Mouse (Mus musculus) lung, postnatal 0 days (tissue): ENCODE data around the gene App. TPM values are rescaled to one million over a fixed set of nuclear protein-coding genes. Genes with fewer than 3 reads are reported as not detected.

Experiments used
- ATAC-seq: fragments of 200-750 bp; cut with Nextera tagmentation; 2 replicates; pipeline ENCODE4 v1.8.0; 2017; ENCODE audit warnings: moderate library complexity
- DNase-seq: peaks from one replicate; pipeline ENCODE4 v3.0.0-alpha.2; 2016; ENCODE audit warnings: low spot score
- H3K27ac ChIP-seq: fragments of 300-500 bp; sonication (generic); 2 replicates; pipeline ENCODE4 v1.5.1; 2014; ENCODE audit warnings: antibody characterized with exemption, mild to moderate bottlenecking, low read length, mixed read lengths
- H3K27me3 ChIP-seq: fragments of 300-500 bp; sonication (generic); replicated peaks from 2 replicates; pipeline ENCODE4 v1.6.1; 2014; ENCODE audit warnings: low read length, mixed read lengths; ENCODE audit not compliant: insufficient read depth
- H3K36me3 ChIP-seq: fragments of 300-500 bp; sonication (generic); 2 replicates; pipeline ENCODE4 v1.6.1; 2014; ENCODE audit warnings: low read length, mixed read lengths; ENCODE audit not compliant: insufficient read depth
- H3K4me1 ChIP-seq: fragments of 300-500 bp; sonication (generic); 2 replicates; pipeline ENCODE4 v1.6.1; 2014; ENCODE audit warnings: antibody characterized with exemption, low read depth, low read length, mixed read lengths; ENCODE audit not compliant: insufficient read depth
- H3K4me2 ChIP-seq: fragments of 300-500 bp; sonication (generic); replicated peaks from 2 replicates; pipeline ENCODE4 v1.6.1; 2014; ENCODE audit warnings: low read depth, mild to moderate bottlenecking, low read length, moderate library complexity, mixed read lengths
- H3K4me3 ChIP-seq: fragments of 300-500 bp; sonication (generic); 2 replicates; pipeline ENCODE4 v1.5.1; 2014; ENCODE audit warnings: low read depth, low read length
- H3K9ac ChIP-seq: fragments of 300-500 bp; sonication (generic); replicated peaks from 2 replicates; pipeline ENCODE4 v1.6.1; 2014; ENCODE audit warnings: low read depth, mild to moderate bottlenecking
- H3K9me3 ChIP-seq: fragments of 300-500 bp; sonication (generic); 2 replicates; pipeline ENCODE4 v1.6.1; 2016; ENCODE audit warnings: low read length, mixed read lengths
- CTCF ChIP-seq: IDR thresholded peaks from 2 replicates; pipeline ENCODE4 v1.5.1; 2016; ENCODE audit warnings: antibody characterized with exemption, mild to moderate bottlenecking
- EP300 ChIP-seq: IDR thresholded peaks from 2 replicates; pipeline ENCODE4 v1.6.1; 2016; ENCODE audit warnings: antibody characterized with exemption, mild to moderate bottlenecking, control low read depth
- WGBS: fragments of 180-500 bp; shearing (Covaris S2); extraction: QIAGEN DNeasy Blood & Tissue Kit; methylation state at CpG from one replicate; pipeline ENCODE4 v1.1.7; 2014; 5-methylcytosine and 5-hydroxymethylcytosine counted together
- polyA plus RNA-seq: library from polyadenylated mRNA; unstranded; fragments of >200 nt; fragmentation: Nextera tagmentation; extraction: Ambion mirVana; gene quantifications from 2 replicates; pipeline ENCODE4 v1.2.1, GENCODE M21; 2015

Gene App
- polyA plus RNA-seq, 1 experiment from 2014 or later = 425 TPM

GRCm38 (mm10) chr16:85028396-85028795 lies 145.2 kb downstream of the App start:
- Histone ChIP-seq H3K27ac (no peak overlapping the region), H3K9me3 (no peaks in the 10 kb centered on the region), H3K27me3 (no peaks in the 10 kb centered on the region), H3K9ac (no peak overlapping the region), H3K4me3 (no peak overlapping the region), H3K4me1 (no peaks in the 10 kb centered on the region), H3K4me2 (no peak overlapping the region), H3K36me3 (peaks cover 45% of the 10 kb centered on the region)
- no peak for TF ChIP-seq CTCF
- no peak for TF ChIP-seq EP300
- ATAC-seq = no peak
- no peak for DNase-seq
- 75% methylated on average over 4 of the region's 4 CpGs for WGBS

- H3K27ac ChIP-seq = no peak overlapping the region
- TF ChIP-seq EP300 = no peak
- TF ChIP-seq CTCF = no peak
- no peak overlapping the region for H3K4me2 ChIP-seq
- H3K27me3 ChIP-seq = no peaks in the 10 kb centered on the region
- DNase-seq (no peak), ATAC-seq (no peak)
- H3K9ac ChIP-seq = no peak overlapping the region
- WGBS = 95% methylated on average over 8 of the region's 8 CpGs
- H3K9me3 ChIP-seq = no peaks in the 10 kb centered on the region
- no peaks in the 10 kb centered on the region for H3K4me1 ChIP-seq
- no peak overlapping the region for H3K4me3 ChIP-seq
- H3K36me3 ChIP-seq = peaks cover 30% of the 10 kb centered on the region
These were observed 148.9 kb downstream of the App start for GRCm38 (mm10) chr16:85024706-85025105.

GRCm38 (mm10) chr16:85023106-85023505 lies 150.5 kb downstream of the App start:
- peaks cover 29% of the 10 kb centered on the region; the same call in 1 of the 2 replicates for H3K36me3 ChIP-seq

GRCm38 (mm10) chr16:85020696-85021323 lies 152.8 kb downstream of the App start:
- Histone ChIP-seq H3K27me3 (no peaks in the 10 kb centered on the region), H3K27ac (no peak overlapping the region), H3K36me3 (peaks cover 19% of the 10 kb centered on the region; the same call in 1 of the 2 replicates), H3K9me3 (no peaks in the 10 kb centered on the region), H3K9ac (no peak overlapping the region), H3K4me3 (no peak overlapping the region), H3K4me2 (no peak overlapping the region), H3K4me1 (no peaks in the 10 kb centered on the region)
- no peak for TF ChIP-seq EP300
- no peak for TF ChIP-seq CTCF
- WGBS = 70% methylated on average over 9 of the region's 9 CpGs
- ATAC-seq = no peak
- no peak for DNase-seq

More at GRCm38 (mm10) chr16:85023106-85023505, 150.5 kb downstream of the App start:
- Histone ChIP-seq H3K27me3 (no peaks in the 10 kb centered on the region), H3K4me3 (no peak overlapping the region), H3K4me2 (no peak overlapping the region), H3K9ac (no peak overlapping the region), H3K27ac (no peak overlapping the region), H3K4me1 (no peaks in the 10 kb centered on the region), H3K9me3 (no peaks in the 10 kb centered on the region)
- ATAC-seq (no peak), DNase-seq (no peak)
- whole genome bisulfite sequencing = 70% methylated on average over 3 of the region's 3 CpGs
- no peak for TF ChIP-seq EP300
- no peak for TF ChIP-seq CTCF

GRCm38 (mm10) chr16:85019273-85019672 lies 154.3 kb downstream of the App start:
- 69% methylated on average over 5 of the region's 5 CpGs for WGBS
- no peak overlapping the region for H3K4me2 ChIP-seq
- no peak overlapping the region for H3K9ac ChIP-seq
- H3K27me3 ChIP-seq = no peaks in the 10 kb centered on the region
- no peaks in the 10 kb centered on the region for H3K9me3 ChIP-seq
- H3K27ac ChIP-seq = no peak overlapping the region
- DNase-seq = no peak
- no peak for ATAC-seq
- H3K4me1 ChIP-seq = no peaks in the 10 kb centered on the region
- TF ChIP-seq CTCF (no peak), EP300 (no peak)
- H3K36me3 ChIP-seq = peaks cover 15% of the 10 kb centered on the region; the same call in 1 of the 2 replicates
- no peak overlapping the region for H3K4me3 ChIP-seq

- no peaks in the 10 kb centered on the region for H3K9me3 ChIP-seq
- H3K36me3 ChIP-seq = peaks cover 27% of the 10 kb centered on the region
- no peaks in the 10 kb centered on the region for H3K4me1 ChIP-seq
- 83% methylated on average over 7 of the region's 7 CpGs for WGBS
- no peak for ATAC-seq
- TF ChIP-seq EP300 = no peak
- no peak overlapping the region for H3K27ac ChIP-seq
- H3K27me3 ChIP-seq = no peaks in the 10 kb centered on the region
- DNase-seq = no peak
- no peak overlapping the region for H3K4me2 ChIP-seq
- no peak overlapping the region for H3K4me3 ChIP-seq
- no peak overlapping the region for H3K9ac ChIP-seq
These were observed 155.7 kb downstream of the App start for GRCm38 (mm10) chr16:85017845-85018244.

- no peak for ATAC-seq
- TF ChIP-seq EP300 (no peak), CTCF (no peak)
- Histone ChIP-seq H3K36me3 (peaks cover 41% of the 10 kb centered on the region), H3K4me1 (no peaks in the 10 kb centered on the region), H3K9ac (no peak overlapping the region), H3K27ac (no peak overlapping the region), H3K4me3 (no peak overlapping the region), H3K9me3 (no peaks in the 10 kb centered on the region), H3K27me3 (no peaks in the 10 kb centered on the region), H3K4me2 (no peak overlapping the region)
- DNase-seq = no peak
- WGBS = 90% methylated on average over 3 of the region's 3 CpGs
These were observed 160.9 kb downstream of the App start for GRCm38 (mm10) chr16:85012695-85013094.
